Mouse (Mus musculus): ENCODE results near the gene Nell2. TPM values are rescaled to one million over a fixed set of nuclear protein-coding genes. Genes with fewer than 3 reads are reported as not detected.

Gene Nell2
- polyA plus RNA-seq, 2 experiments: 16.2 to 17.5 TPM

GRCm38 (mm10) chr15:95550011-95550410, 21.7 kb upstream of the Nell2 start:
- no peaks in the 10 kb centered on the region for H3K36me3 ChIP-seq (ENCODE audit: control insufficient read depth, insufficient read depth, low read length)
- no peak for ATAC-seq (ENCODE audit: low FRiP score, low read depth)

GRCm38 (mm10) chr15:95542632-95543031, 14.3 kb upstream of the Nell2 start:
- H3K9ac ChIP-seq (ENCODE audit: low read depth, low read length, severe bottlenecking): no peak overlapping the region
- H3K27me3 ChIP-seq (ENCODE audit: control insufficient read depth, insufficient read depth, low read length): no peaks in the 10 kb centered on the region
- no peaks in the 10 kb centered on the region for H3K36me3 ChIP-seq (ENCODE audit: control insufficient read depth, insufficient read depth, low read length)
- no peak overlapping the region for H3K4me3 ChIP-seq (replicated peaks; ENCODE audit: low read length)
- H3K9me3 ChIP-seq (ENCODE audit: control insufficient read depth, low read length): no peaks in the 10 kb centered on the region
- no peak for TF ChIP-seq POLR2A (IDR thresholded peaks at IDR 0.05; ENCODE audit: borderline replicate concordance, extremely low read depth, insufficient read depth, insufficient read length)
- no peak overlapping the region for H3K27ac ChIP-seq (replicated peaks; ENCODE audit: low read depth, low read length)
- no peaks in the 10 kb centered on the region for H3K4me1 ChIP-seq (ENCODE audit: control insufficient read depth, insufficient read depth, low read length)
- ATAC-seq (ENCODE audit: low FRiP score, low read depth) (no peak), DNase-seq (ENCODE audit: low spot score) (no peak)
- 56% methylated on average over 6 of the region's 6 CpGs for WGBS
- H3K4me2 ChIP-seq (replicated peaks; ENCODE audit: low read depth, low read length, severe bottlenecking): no peak overlapping the region

More at GRCm38 (mm10) chr15:95550011-95550410, 21.7 kb upstream of the Nell2 start:
- no peak for TF ChIP-seq POLR2A (IDR thresholded peaks at IDR 0.05; ENCODE audit: borderline replicate concordance, extremely low read depth, insufficient read depth, insufficient read length)
- Histone ChIP-seq H3K27ac (replicated peaks; ENCODE audit: low read depth, low read length) (no peak overlapping the region), H3K4me3 (replicated peaks; ENCODE audit: low read length) (no peak overlapping the region), H3K4me2 (replicated peaks; ENCODE audit: low read depth, low read length, severe bottlenecking) (no peak overlapping the region), H3K4me1 (ENCODE audit: control insufficient read depth, insufficient read depth, low read length) (no peaks in the 10 kb centered on the region), H3K9ac (ENCODE audit: low read depth, low read length, severe bottlenecking) (no peak overlapping the region), H3K27me3 (ENCODE audit: control insufficient read depth, insufficient read depth, low read length) (no peaks in the 10 kb centered on the region), H3K9me3 (ENCODE audit: control insufficient read depth, low read length) (no peaks in the 10 kb centered on the region)
- 56% methylated on average over 5 of the region's 5 CpGs for WGBS
- DNase-seq (ENCODE audit: low spot score): no peak

DNA sequence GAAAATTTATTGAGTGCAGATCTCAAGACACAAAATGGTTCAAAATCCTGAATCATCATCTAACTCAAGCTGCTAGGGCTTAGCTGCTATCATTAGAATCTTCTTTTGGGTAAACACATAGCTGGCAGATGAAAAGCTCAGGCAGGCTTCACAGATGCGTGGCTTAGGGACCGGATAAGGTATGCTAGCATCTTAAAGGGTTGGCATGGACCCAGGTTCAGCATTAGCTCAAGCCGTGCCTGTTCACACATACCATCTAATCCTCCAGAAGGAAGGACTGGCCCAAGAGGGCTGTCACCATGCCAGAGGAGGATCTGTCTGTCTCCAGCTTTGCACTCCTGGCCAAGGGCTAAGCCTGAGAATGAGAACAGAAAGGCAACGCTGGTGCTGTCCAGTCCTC, 8.4 kb upstream of the Nell2 start:
- Histone ChIP-seq H3K4me1 (ENCODE audit: control insufficient read depth, insufficient read depth, low read length) (no peaks in the 10 kb centered on the region), H3K9me3 (ENCODE audit: control insufficient read depth, low read length) (no peaks in the 10 kb centered on the region), H3K36me3 (ENCODE audit: control insufficient read depth, insufficient read depth, low read length) (no peaks in the 10 kb centered on the region), H3K27ac (replicated peaks; ENCODE audit: low read depth, low read length) (no peak overlapping the region), H3K4me3 (replicated peaks; ENCODE audit: low read length) (no peak overlapping the region), H3K27me3 (ENCODE audit: control insufficient read depth, insufficient read depth, low read length) (no peaks in the 10 kb centered on the region), H3K9ac (ENCODE audit: low read depth, low read length, severe bottlenecking) (no peak overlapping the region), H3K4me2 (replicated peaks; ENCODE audit: low read depth, low read length, severe bottlenecking) (no peak overlapping the region)
- WGBS: 77% methylated on average over 4 of the region's 4 CpGs
- ATAC-seq (ENCODE audit: low FRiP score, low read depth) (no peak), DNase-seq (ENCODE audit: low spot score) (no peak)
- no peak for TF ChIP-seq POLR2A (IDR thresholded peaks at IDR 0.05; ENCODE audit: borderline replicate concordance, extremely low read depth, insufficient read depth, insufficient read length)

DNA sequence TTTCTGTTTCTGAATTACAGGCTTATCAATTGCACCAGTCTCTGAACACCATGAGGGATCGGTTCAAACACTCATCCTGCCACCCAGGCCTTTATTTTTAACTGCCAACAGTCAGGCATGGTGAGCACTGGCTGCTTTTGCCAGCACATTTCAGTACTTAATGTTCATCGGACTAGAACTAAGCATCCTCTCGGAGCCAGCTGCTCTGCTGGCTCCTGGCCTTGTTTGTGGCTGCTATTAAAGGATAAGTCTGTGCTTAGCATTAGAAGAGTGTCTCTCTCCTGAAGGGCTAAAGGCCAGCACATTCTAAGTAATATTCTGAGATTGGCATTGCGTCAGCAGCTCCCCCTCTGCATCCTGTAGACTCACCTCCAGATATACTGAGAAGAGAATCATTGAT, 7.9 kb upstream of the Nell2 start:
- H3K9ac ChIP-seq (ENCODE audit: low read depth, low read length, severe bottlenecking): no peak overlapping the region
- H3K4me1 ChIP-seq (ENCODE audit: control insufficient read depth, insufficient read depth, low read length): no peaks in the 10 kb centered on the region
- no peak overlapping the region for H3K27ac ChIP-seq (replicated peaks; ENCODE audit: low read depth, low read length)
- H3K36me3 ChIP-seq (ENCODE audit: control insufficient read depth, insufficient read depth, low read length): no peaks in the 10 kb centered on the region
- no peak for ATAC-seq (ENCODE audit: low FRiP score, low read depth)
- TF ChIP-seq POLR2A (IDR thresholded peaks at IDR 0.05; ENCODE audit: borderline replicate concordance, extremely low read depth, insufficient read depth, insufficient read length): no peak
- 80% methylated on average over 4 of the region's 4 CpGs for WGBS
- no peak overlapping the region for H3K4me3 ChIP-seq (replicated peaks; ENCODE audit: low read length)
- no peak for DNase-seq (ENCODE audit: low spot score)
- no peaks in the 10 kb centered on the region for H3K27me3 ChIP-seq (ENCODE audit: control insufficient read depth, insufficient read depth, low read length)
- H3K9me3 ChIP-seq (ENCODE audit: control insufficient read depth, low read length): no peaks in the 10 kb centered on the region
- H3K4me2 ChIP-seq (replicated peaks; ENCODE audit: low read depth, low read length, severe bottlenecking): no peak overlapping the region

DNA sequence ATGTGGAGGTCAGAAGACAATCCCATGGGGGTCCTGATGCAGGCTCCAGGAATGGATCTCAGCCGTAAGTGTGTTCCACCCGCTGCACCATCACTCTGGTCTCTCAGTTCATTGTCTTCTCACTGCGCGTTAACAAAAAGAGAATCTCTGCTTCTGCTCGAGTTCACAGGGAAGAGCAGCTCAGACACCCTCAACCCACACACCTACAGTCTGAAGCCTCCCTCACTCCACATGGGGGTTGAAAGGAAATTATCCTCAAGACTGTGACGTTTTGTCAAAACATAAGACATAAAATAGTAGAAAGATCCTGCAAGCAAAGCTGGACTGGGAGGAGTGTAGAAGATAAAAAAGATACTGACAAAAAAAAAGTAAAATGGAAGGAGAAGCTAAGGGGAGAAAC, 6.3 kb upstream of the Nell2 start:
- Histone ChIP-seq H3K9me3 (ENCODE audit: control insufficient read depth, low read length) (no peaks in the 10 kb centered on the region), H3K36me3 (ENCODE audit: control insufficient read depth, insufficient read depth, low read length) (no peaks in the 10 kb centered on the region), H3K9ac (ENCODE audit: low read depth, low read length, severe bottlenecking) (no peak overlapping the region), H3K4me2 (replicated peaks; ENCODE audit: low read depth, low read length, severe bottlenecking) (no peak overlapping the region), H3K4me3 (replicated peaks; ENCODE audit: low read length) (no peak overlapping the region), H3K4me1 (ENCODE audit: control insufficient read depth, insufficient read depth, low read length) (no peaks in the 10 kb centered on the region), H3K27ac (replicated peaks; ENCODE audit: low read depth, low read length) (no peak overlapping the region), H3K27me3 (ENCODE audit: control insufficient read depth, insufficient read depth, low read length) (no peaks in the 10 kb centered on the region)
- DNase-seq (ENCODE audit: low spot score) (no peak), ATAC-seq (ENCODE audit: low FRiP score, low read depth) (no peak)
- TF ChIP-seq POLR2A (IDR thresholded peaks at IDR 0.05; ENCODE audit: borderline replicate concordance, extremely low read depth, insufficient read depth, insufficient read length): no peak
- WGBS: 79% methylated on average over 6 of the region's 6 CpGs

GRCm38 (mm10) chr15:95527461-95527947, 855 bp downstream of the Nell2 start:
- Histone ChIP-seq H3K4me1 (ENCODE audit: control insufficient read depth, insufficient read depth, low read length) (peaks cover 11% of the 10 kb centered on the region), H3K4me3 (replicated peaks; ENCODE audit: low read length) (peak overlapping the region; percentile 57), H3K9ac (ENCODE audit: low read depth, low read length, severe bottlenecking) (peak overlapping the region; percentile 58), H3K36me3 (ENCODE audit: control insufficient read depth, insufficient read depth, low read length) (no peaks in the 10 kb centered on the region), H3K4me2 (replicated peaks; ENCODE audit: low read depth, low read length, severe bottlenecking) (peak overlapping the region; percentile 98), H3K27me3 (ENCODE audit: control insufficient read depth, insufficient read depth, low read length) (peaks cover 32% of the 10 kb centered on the region), H3K27ac (replicated peaks; ENCODE audit: low read depth, low read length) (no peak overlapping the region), H3K9me3 (ENCODE audit: control insufficient read depth, low read length) (no peaks in the 10 kb centered on the region)
- WGBS: 2% methylated on average over 28 of the region's 28 CpGs
- TF ChIP-seq POLR2A (IDR thresholded peaks at IDR 0.05; ENCODE audit: borderline replicate concordance, extremely low read depth, insufficient read depth, insufficient read length): no peak
- DNase-seq (ENCODE audit: low spot score) (no peak), ATAC-seq (ENCODE audit: low FRiP score, low read depth) (0 out of 2 replicates have a peak, but pooled peaks have one; percentile 19)
